Mouse (Mus musculus): ENCODE data around the gene Gm21173. TPM values are rescaled to one million over a fixed set of nuclear protein-coding genes. Genes with fewer than 3 reads are reported as not detected.
"Not testable (repeated sequence)": the region's sequence is repeated elsewhere in the genome, so short reads cannot be mapped to it uniquely, and the experiment has no call there.

Gene Gm21173
- total RNA-seq (2015; ENCODE audit: low replicate concordance) (not detected in 2 replicates), total RNA-seq (2017; ENCODE audit: low replicate concordance) (not detected in 2 replicates)

GRCm38 (mm10) chrY:76761300-76761699 is at the start of gene Gm21173:
Gene Gm21173, plus strand, starts transcription at chrY:76761600.
- ATAC-seq (replicated peaks; ENCODE audit: low FRiP score, poor library complexity, severe bottlenecking), result not testable (repeated sequence)

All from erythroblast, adult 5-6 weeks (primary cell).